Mouse (Mus musculus) lung, postnatal 25 days (tissue): ENCODE results near the gene Sult5a1.

ENCODE experiments used
- DNase-seq: peaks from one replicate; pipeline ENCODE4 v3.0.0; 2022; ENCODE audit warnings: low spot score

Sult5a1 gene

DNA sequence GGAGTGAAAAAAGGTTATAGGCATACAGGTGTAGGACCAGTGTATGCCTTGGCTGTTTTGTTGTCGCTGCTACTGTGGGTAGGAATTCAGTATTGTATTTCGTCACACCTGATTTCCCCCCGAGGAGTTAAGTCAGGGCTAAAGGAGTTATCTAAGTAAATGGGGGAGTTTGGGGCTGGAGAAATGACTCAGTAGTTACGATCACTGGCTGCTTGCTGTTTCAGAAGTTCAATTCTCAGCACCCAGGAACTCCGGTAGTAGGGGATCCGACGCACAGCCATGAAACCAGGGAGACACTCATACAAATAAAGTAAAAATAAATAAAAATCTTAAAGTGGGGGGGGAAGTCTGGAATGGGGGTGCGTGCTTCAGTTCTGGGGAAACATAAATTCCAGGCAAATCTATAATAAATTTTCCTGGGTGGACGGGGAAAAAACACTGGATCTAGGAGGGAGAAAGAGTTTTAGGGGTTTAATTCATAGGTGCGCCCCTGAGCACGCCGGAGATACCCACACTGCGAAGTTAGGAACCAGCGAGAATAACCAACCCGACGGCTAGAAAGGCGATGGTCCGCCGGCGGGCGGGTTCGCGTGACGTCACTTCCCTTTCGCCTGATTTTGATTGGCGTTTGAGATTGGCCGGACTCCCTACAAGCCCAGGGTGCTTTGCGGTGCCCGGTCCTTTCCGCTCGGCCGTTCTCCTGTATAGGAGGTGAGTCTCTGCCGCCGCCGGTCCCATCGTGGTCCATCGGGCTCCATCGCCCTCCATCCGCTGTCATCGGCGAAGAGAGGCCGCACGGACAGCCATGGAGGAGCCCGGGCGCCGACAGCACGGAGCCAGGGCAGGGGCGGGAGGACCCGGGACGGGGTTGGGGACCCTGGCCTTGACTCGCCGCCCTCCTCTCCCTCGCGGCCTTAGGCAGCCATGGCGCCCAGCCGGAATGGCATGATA lies 56.1 kb downstream of the Sult5a1 start, which contains the start of gene Rpl13:
Gene Rpl13, plus strand, starts transcription at position 616 of the 951 bp plus-strand sequence.
- peak; percentile 98 for DNase-seq

DNA sequence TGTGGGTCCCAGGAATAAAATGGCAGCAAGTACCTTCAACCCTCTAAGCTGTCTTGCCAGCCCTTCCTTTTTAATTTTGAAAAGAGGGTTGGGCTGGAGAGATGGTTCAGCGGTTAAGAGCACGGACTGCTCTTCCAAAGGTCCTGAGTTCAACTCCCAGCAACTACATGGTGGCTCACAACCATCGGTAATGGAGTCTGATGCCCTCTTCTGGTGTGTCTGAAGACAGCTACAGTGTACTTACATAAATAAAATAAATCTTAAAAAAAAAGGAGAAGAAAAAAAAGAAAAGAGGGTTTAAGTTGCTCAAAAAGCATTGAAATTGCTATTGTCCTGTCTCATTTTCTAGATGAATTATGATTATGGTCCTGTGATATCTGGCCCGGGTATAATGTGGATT lies 56.9 kb downstream of the Sult5a1 start:
- DNase-seq: no peak

DNA sequence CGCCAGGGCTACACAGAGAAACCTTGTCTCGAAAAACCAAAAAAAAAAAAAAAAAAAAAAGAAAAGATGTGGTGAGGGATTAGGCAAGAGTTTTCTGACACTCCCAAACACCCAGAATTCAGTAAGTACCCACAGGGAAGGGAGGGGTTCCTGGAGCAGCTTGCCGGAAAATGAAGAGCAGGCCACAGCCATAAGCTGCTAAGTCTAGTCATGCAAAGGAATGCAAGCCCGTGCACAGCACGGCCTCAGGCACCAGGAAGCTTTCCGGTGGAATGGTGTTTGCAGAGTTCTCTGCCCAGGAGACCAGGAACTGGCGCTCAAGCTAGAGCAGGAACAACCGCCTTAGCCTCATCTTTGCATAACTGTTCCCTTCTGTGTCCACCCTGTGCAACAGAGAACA lies 57.8 kb downstream of the Sult5a1 start:
- DNase-seq: no peak

DNA sequence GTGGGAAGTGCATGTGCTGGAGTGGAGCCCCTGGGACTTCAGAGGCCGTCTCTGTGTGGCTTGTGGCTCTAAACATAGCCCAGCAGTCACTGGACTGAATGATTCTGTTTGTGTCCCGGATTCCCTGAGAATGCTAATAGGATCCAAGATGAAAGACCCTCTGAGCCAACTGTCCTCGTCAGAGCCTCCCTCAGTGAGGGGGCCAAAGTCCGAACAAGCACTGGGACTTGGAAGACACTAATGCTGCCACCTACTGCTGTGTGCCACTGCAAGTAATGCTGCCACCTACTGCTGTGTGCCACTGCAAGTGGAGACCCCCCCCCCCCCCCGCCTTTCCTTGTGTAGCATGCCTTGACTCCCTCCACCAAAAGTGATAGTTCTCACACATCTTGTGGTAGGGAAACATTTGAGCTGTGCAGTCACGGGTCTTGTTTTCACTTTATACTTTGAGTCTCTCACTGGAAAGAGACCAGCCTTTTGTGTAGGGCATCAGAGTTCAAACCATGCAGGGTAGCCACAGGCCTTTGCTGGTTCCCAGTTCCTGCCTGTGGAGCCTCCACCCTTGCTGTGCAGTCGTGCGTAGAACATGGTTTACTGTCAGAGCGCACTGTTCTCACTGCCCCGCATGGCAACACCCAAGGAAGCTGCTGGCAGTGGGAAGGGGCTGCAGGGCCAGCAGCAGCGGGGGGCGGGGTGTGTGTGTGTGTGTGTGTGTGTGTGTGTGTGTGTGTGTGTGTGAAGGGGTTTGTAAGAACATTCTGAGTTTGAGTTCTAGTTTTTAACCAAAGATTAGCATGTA lies 60.1 kb downstream of the Sult5a1 start:
- DNase-seq: peak; percentile 18

DNA sequence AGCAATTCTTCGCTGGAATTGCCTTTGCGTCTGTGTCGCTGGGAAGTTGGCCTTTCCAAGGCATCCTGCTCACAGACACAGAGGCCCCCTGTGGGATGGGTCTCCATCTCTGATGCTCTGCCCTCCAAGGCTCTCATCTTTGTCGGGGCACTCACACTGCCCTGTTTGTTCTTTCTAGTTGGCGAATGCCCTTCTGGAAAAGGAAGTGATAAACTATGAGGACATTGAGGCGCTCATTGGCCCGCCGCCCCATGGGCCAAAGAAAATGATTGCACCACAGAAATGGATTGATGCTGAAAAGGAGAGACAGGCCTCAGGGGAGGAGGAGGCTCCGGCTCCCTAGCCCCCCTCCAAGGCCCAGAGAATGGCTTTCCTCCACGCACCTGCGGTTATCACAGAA lies 60.9 kb downstream of the Sult5a1 start:
- no peak for DNase-seq
